Mouse (Mus musculus): ENCODE data around the gene Usp16.
"Not testable (repeated sequence)": the region's sequence is repeated elsewhere in the genome, so short reads cannot be mapped to it uniquely, and the experiment has no call there.

The Usp16 gene

DNA sequence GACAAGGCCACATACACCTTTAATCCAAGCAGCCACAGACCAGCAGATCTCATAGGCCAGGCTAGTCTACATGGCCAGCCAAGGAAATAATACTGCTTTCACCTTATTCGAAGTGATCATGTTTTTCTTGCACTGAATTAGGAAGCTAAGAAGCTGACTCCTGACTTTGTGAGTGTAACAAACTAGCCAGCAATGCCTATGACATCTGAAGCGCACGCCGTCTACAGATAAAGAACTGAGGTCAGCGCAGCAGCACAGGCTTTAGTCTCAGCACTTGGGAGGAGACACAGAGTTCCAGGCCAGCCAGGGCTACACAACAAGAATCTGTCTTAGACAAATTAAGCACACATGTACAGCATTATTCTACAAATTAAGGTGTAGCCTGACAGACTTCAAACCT lies 32.2 kb downstream of the Usp16 start:
- DNase-seq (ENCODE audit: low read depth, low spot score), result no peak

DNA sequence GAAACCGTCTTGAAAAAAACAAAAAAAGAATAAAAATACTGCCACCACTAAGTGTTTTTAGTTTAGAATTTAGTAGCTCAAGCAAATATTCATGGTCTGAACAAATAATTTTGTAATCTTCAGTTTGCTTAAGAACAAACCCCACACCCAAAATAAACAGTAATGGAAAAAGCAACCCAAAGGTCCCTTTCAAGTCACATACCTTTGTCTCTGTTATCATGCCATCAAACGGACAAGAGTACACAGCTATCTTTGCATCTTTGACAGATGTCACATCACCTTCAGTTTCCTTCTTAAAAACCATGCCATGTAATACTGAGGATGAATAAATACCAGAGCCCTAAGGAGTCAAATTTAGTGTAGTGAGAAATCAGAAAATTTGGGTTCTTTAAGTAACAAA lies 34.1 kb downstream of the Usp16 start:
- no peak for DNase-seq (ENCODE audit: low read depth, low spot score)

DNA sequence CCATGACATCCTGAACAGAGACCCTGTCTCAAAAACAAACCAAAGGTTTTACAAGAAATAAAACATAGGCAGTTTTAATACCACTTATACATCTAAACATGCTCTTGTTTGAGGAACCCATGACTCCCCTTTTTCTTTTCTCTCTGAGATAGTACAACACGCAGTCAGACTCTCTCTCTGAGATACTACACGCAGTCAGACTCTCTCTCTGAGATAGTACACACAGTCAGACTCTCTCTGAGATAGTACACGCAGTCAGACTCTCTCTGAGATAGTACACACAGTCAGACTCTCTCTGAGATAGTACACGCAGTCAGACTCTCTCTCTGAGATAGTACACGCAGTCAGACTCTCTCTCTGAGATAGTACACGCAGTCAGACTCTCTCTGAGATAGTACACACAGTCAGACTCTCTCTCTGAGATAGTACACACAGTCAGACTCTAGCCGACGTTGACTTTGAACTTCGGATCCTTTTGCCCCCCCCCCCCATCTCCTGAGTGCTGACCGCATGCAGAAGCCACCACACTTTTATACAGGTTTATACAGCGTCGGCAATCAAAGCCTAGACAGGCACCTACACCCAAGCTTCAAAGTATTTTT lies 37.8 kb downstream of the Usp16 start:
- not testable (repeated sequence) for DNase-seq (ENCODE audit: low read depth, low spot score)

DNA sequence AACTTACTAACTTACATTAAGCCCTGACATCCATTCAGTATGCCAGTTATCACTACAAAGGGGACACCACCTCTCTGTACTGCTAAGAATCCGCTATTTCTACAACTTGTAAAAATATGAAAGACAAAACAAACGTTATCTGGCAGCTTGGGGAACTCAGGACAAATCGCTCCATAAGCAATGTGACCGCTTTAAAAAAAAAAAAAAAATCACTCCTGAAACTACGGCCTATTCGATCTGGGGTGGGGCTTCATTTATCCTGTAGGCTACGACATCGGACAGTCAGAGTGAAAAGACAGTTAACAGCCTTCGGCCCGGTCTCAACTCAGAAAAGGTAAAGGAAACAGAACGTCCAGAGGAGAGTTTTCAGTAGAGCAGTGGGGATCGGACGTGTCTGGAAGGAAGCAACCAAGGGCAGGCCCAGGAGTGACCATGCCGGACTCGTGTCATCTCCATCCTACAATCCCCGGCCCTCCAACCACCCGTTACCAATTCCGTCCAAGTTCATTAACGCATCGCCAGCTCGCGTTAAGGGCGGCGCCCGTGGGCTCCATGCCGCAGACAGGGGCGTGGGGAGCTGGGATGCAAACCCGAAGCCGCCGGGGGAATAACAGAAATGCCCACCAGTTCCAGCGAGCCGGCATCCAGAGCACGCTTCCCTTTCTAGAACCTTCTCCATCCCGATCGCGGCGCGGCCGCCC lies 40.6 kb downstream of the Usp16 start:
- no peak for DNase-seq (ENCODE audit: low read depth, low spot score)

DNA sequence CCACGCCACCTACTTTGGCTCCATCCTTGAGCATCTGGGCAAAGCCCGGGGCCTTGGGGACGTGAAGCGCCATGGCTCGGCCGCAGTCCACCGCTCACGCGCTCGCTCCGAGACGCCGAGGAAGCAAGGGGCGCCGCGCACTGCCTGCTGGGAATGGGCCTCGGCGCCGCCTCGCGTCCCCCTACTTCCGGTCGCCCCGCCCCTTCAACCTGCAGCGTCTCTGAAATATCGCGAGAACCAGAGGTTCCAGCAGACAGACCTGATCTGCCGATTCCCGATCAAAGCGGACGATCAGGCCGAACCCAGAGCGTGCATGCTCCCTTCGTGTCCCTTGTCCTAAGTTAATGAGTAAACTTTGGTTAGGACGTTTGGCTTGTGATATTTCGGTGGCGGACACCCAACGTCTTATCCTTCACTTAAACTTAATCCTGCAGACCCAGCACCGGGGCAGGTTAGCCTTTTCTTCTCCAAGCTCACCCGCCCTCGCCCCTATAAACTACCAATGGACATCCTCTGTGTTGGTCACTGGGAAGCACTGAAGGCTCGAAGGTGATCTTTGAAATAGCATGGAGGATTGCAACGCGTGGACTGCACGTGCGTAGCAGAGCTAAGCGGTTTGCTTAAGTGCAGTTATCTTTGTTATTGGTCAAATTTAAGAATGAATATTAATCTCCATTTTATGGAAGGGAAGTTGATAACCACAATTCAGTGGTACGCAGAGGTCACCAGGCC lies 41.4 kb downstream of the Usp16 start, which contains the start of gene Cct8:
Gene Cct8, minus strand, starts transcription at position 158 of the 732 bp plus-strand sequence.
- DNase-seq (ENCODE audit: low read depth, low spot score), result peak; percentile 99

DNA sequence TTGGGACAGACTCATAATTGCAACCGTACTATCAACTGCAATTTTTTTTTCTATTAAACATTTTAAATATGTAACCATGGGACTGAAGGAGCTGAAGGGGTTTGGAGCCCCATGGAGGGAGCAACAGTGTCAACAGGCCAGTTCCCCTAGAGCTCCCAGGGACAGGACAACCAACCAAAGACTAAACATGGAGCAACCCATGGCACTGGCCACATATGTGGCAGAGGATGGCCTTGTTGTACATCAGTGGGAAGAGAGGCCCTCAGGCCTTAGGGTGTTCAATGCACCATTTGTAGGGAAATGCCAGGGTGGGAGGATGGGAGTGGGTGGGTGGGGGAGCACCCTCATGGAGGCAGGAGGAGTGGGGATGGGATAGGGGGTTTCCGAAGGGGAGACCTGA lies 42.2 kb downstream of the Usp16 start:
- DNase-seq (ENCODE audit: low read depth, low spot score), result no peak

DNA sequence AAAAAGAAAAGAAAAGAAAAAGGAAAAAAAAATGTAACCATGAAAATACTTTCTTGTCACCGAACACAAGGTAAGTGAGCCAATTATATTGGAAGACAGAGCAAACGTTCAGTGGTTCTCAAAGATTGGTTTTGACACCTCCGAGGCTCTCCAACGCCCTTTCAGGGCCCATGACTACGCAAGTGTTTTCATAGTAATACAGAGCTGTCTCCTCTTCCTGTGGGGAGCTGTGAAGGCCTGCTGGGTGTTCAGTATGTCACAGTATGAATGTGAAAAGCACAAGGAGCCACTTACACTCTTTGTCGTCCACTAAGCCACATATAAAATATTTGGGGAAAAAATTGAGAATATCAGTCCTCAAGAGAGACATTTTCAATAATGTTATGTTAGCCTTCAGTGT lies 42.7 kb downstream of the Usp16 start:
- no peak for DNase-seq (ENCODE audit: low read depth, low spot score)

DNA sequence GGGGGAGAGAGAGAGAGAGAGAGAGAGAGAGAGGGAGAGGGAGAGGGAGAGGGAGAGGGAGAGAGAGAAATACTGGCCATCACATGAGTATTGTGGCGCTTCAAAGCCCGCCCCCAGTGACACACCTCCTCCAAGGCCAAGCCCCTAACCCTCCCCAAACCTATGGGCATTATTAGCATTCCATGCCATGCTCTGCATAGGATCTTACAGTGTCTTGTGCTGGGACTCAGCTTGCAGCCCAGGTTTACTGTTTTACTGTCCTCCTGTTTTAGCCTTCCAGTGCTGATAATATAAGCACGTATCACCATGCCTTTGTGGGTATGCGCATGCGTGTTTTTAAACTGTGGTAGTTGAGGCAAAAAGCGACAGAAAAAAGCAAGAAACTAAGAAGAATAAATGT lies 45.1 kb downstream of the Usp16 start:
- DNase-seq (ENCODE audit: low read depth, low spot score), result no peak

DNA sequence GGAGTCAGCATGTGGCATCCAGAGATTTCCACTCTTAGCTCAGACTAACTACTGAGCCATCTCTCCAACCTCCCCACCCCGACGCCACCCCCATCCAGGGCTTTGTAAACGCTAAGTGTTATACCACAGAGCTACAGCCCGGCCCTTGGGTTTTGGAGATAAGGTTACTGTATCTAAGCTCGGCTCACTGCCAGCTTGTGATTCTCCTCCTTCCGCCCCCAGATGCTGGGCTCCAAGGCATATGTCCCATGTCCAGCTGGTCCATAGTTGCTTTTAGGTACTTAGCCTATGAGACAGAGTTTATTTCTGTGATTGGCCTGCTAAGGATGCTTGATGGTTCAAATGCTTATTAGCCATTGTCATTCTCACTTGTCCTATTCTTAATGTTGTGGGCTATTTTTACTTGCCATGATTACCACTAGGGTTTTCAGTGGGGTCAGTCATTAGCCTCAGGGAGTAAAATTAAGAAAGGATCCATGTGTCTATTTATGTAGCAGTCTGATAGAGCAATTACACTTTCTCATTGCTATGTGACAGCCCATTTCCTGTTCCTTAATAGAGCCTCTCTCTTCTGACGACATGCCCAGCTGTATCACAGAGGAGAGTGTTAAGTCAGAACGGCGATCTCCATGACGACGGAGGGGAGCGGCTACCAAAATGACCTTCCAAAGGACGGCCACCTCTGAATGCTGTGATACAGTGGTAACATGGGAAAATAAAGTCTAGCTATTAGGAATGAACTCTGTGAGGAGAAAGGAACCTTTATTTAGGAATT lies 47.0 kb downstream of the Usp16 start:
- DNase-seq (ENCODE audit: low read depth, low spot score), result no peak

DNA sequence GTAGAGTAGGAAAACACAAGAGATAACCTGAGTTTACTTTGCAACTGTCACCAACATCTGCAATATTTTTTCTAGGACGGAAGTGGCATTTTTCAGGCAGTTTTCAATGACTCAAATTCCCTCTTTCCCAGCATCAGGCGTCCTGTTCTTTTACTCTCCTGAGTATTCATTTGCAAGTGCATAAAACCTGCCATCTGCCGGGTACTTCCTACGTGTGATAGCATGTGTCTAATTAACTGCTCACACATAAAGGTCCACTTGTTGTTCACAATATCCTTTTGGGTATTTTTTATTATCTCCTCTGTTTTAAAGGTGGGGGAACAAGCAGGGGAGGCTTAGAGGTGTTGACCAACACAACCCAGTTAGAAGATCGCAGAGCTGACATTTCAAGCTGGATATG lies 57.2 kb downstream of the Usp16 start:
- no peak for DNase-seq (ENCODE audit: low read depth, low spot score)

DNA sequence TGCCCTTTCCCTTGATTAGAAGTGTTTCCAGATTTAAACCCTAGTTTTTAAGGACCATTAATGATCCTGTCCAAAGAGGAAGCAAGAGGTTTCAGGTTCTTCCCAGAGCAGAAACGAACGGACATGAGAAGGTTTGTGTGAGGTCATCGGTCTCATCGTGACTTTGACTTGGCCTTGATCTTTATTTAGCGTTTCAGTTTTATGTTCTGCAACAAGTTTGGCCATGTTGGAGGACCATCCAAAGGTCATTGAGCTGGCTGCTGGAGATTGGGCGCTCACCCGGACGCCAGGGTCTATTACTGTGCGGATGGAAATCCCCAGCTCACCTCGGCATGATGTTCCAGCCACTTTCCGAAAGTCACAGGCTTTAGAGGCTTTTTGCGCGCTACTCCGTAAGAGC lies 57.8 kb downstream of the Usp16 start:
- DNase-seq (ENCODE audit: low read depth, low spot score), result no peak

DNA sequence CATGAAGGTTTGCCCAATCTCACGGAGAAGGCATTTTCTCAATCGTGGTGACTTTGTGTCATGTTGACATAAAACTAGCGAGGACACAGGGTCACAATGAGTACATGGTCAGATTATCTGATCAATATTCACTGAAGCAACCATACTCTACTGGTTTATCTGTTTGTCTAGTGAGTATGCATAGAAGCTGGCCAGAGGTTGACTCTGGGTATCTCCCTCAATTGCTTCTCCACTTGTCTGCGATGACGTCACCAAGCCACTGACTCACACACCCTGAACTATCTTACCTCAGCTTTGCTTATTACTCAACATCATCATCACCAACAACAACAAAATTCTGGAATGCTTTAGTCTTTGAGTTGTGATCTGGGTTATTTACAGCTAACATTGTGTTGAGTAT lies 69.7 kb downstream of the Usp16 start:
- no peak for DNase-seq (ENCODE audit: low read depth, low spot score)

DNA sequence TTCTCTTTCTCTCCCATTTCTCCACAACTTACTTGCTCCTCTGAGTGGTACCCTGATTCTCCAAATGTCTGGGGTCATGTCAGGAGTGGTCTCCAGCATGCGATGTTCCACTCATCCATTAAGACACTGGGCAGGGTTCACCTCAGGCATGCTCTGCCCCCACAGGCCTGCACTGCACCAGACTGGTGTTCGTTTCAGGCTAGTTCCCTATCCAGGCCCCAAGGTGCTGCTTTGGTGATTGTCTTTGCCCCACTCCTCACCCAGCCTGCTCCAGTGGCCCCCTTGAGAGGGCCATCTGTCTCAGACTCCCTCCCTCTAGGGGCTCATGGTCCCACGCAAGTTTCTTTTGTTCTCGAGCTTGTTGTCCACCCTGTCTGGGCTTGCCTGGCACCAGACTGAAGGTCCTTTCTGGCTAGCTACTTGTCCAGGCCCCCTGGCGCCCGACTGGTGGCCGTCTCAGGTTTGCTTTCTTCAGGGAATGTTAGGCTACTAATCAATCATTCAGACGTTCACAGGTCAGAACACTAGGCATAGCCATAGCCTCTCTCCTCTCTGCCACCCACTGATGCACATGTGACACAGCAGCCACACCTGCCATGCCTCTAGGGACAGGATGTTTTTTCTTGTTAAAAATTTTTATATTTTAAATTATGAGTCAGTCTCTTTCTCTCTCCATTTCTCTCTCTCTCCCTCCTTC lies 73.2 kb downstream of the Usp16 start:
- no peak for DNase-seq (ENCODE audit: low read depth, low spot score)

DNA sequence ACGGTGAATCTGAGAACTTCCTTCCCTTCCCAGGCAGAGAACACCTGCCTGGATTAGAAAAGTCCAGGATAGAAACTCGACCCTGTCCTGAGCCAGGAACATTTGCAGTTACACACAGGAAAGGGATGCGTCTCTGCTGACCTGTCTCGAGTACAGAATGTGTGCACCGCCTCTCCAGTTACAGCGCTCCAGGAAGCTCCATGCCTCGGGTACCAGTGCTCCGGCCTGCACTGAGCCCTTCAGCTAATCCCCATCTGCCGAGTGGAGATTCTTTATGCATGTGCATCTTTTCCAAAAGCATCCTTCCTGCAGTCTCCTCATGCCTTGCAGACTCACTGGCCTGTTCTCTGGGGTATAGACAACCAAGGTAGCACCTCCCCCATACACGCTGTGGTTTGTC lies 74.3 kb downstream of the Usp16 start:
- DNase-seq (ENCODE audit: low read depth, low spot score), result no peak
